Mouse (Mus musculus): ENCODE measurements at regions not wholly inside any gene's neighbourhood (a gene's known extent, or its start where the extent isn't known, plus 50 kb on each side); places are given as distances from the start of the nearest gene placed in this dataset.

DNA sequence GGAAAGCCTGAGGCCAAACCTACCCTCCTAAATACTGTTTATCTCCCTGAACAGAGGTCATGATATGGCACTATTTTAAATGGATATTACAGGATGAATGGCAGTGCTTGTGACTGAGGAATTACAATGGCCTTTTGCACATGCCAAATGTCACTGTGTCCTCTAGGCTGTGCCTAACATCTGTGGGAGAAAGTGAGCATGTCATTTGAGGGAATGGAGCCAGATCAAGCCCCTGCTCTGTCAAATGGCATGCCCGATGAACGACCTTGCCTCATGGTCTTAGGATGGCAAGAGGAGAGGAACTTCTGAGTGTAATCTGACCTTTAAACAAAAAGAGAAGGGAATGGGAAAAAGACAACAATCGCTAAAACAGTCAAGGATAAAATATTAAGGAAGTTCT, 827.0 kb downstream of the Gsdmc2 start:
- Histone ChIP-seq H3K27me3 (ENCODE audit: control insufficient read depth, insufficient read depth, low read length) (no peaks in the 10 kb centered on the region), H3K27ac (ENCODE audit: control insufficient read depth, insufficient read depth, low read length) (no peak overlapping the region), H3K4me3 (ENCODE audit: control insufficient read depth, insufficient read depth, low read length) (no peak overlapping the region), H3K4me1 (replicated peaks; ENCODE audit: control insufficient read depth, insufficient read depth, low read length) (no peaks in the 10 kb centered on the region), H3K36me3 (ENCODE audit: control insufficient read depth, insufficient read depth, low read length) (no peaks in the 10 kb centered on the region)
- no peak for DNase-seq
- 88% methylated on average over 3 of the region's 3 CpGs for WGBS
- TF ChIP-seq CTCF (IDR thresholded peaks at IDR 0.05; ENCODE audit: borderline replicate concordance, control insufficient read depth, extremely low read depth, insufficient read depth, low read length, poor library complexity), result no peak
- TF ChIP-seq POLR2A (IDR thresholded peaks at IDR 0.05; ENCODE audit: control insufficient read depth, extremely low read depth, insufficient read depth, low read length, poor library complexity), result no peak

DNA sequence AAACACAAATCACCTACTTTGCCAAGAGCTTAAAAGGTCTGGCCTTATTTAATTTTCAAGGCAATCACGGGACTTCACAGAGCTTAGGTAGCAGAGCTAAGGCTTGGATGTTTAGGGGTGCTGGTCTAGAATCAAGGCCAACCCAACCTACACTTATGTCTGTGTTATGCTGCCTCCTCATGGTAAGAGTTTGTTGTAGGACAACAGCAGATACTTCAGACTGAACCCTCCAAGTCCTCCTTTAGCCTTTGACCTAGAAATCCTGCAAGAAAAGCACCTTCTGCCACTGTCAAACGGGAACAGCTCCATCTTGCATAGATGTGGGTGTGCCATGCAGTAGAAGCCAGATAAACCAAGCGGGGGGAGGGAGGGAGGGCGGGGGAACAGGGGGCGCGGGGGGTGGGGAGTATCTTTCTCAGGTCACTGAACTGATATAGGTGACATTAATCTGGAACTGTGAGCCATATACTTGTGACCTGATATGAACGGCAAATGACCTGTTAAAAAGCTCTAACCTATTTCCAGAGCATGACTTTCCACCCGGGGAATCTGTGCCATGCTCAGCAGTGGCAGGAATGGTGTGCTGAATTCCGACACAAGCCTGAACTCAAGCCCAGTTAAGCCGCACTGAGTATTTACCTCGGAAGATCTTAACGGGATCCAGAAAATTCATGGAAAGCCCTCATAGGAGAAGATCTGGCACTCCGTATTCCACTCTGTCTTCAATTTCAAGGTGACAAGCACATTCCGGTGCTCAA, 838.3 kb downstream of the Gsdmc2 start:
- 90% methylated on average over 14 of the region's 14 CpGs for WGBS
- H3K27me3 ChIP-seq (ENCODE audit: control insufficient read depth, insufficient read depth, low read length), result no peaks in the 10 kb centered on the region
- DNase-seq, result no peak
- no peak overlapping the region for H3K4me3 ChIP-seq (ENCODE audit: control insufficient read depth, insufficient read depth, low read length)
- no peak for TF ChIP-seq CTCF (IDR thresholded peaks at IDR 0.05; ENCODE audit: borderline replicate concordance, control insufficient read depth, extremely low read depth, insufficient read depth, low read length, poor library complexity)
- no peak for TF ChIP-seq POLR2A (IDR thresholded peaks at IDR 0.05; ENCODE audit: control insufficient read depth, extremely low read depth, insufficient read depth, low read length, poor library complexity)
- H3K27ac ChIP-seq (ENCODE audit: control insufficient read depth, insufficient read depth, low read length), result no peak overlapping the region
- H3K4me1 ChIP-seq (replicated peaks; ENCODE audit: control insufficient read depth, insufficient read depth, low read length), result no peaks in the 10 kb centered on the region
- no peaks in the 10 kb centered on the region for H3K36me3 ChIP-seq (ENCODE audit: control insufficient read depth, insufficient read depth, low read length)

- Histone ChIP-seq H3K27me3 (ENCODE audit: control insufficient read depth, insufficient read depth, low read length) (no peaks in the 10 kb centered on the region), H3K27ac (ENCODE audit: control insufficient read depth, insufficient read depth, low read length) (no peak overlapping the region), H3K36me3 (ENCODE audit: control insufficient read depth, insufficient read depth, low read length) (no peaks in the 10 kb centered on the region), H3K4me1 (replicated peaks; ENCODE audit: control insufficient read depth, insufficient read depth, low read length) (no peaks in the 10 kb centered on the region), H3K4me3 (ENCODE audit: control insufficient read depth, insufficient read depth, low read length) (no peak overlapping the region)
- 97% methylated on average over 2 of the region's 2 CpGs for WGBS
- TF ChIP-seq CTCF (IDR thresholded peaks at IDR 0.05; ENCODE audit: borderline replicate concordance, control insufficient read depth, extremely low read depth, insufficient read depth, low read length, poor library complexity), result no peak
- TF ChIP-seq POLR2A (IDR thresholded peaks at IDR 0.05; ENCODE audit: control insufficient read depth, extremely low read depth, insufficient read depth, low read length, poor library complexity), result no peak
- no peak for DNase-seq
Observed at GRCm38 (mm10) chr15:62994691-62995090, 850.3 kb downstream of the Gsdmc2 start.

DNA sequence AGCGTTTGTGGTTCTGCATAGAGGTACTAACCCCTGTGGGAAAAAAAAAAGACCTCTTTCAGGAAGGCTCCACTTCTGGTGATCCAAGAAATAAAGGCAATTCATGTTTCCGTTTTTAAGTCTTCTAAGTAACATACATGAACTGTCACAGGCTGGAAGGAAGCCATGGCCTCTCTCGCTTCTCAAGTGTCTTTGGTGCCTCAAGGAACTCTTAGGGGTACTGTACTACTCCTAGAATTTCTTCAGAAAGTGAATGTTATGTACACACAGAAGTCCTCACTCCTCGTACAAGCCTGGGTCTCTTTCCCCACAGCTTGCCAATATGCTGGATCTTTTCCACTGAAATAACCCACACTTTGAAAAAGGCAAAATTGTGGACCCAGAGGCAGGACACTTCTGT, 858.1 kb downstream of the Gsdmc2 start:
- H3K4me3 ChIP-seq (ENCODE audit: control insufficient read depth, insufficient read depth, low read length), result no peak overlapping the region
- no peaks in the 10 kb centered on the region for H3K27me3 ChIP-seq (ENCODE audit: control insufficient read depth, insufficient read depth, low read length)
- H3K4me1 ChIP-seq (replicated peaks; ENCODE audit: control insufficient read depth, insufficient read depth, low read length), result no peaks in the 10 kb centered on the region
- H3K27ac ChIP-seq (ENCODE audit: control insufficient read depth, insufficient read depth, low read length), result no peak overlapping the region
- TF ChIP-seq CTCF (IDR thresholded peaks at IDR 0.05; ENCODE audit: borderline replicate concordance, control insufficient read depth, extremely low read depth, insufficient read depth, low read length, poor library complexity) (no peak), POLR2A (IDR thresholded peaks at IDR 0.05; ENCODE audit: control insufficient read depth, extremely low read depth, insufficient read depth, low read length, poor library complexity) (no peak)
- 61% methylated on average over 4 of the region's 4 CpGs for WGBS
- DNase-seq, result no peak
- no peaks in the 10 kb centered on the region for H3K36me3 ChIP-seq (ENCODE audit: control insufficient read depth, insufficient read depth, low read length)

DNA sequence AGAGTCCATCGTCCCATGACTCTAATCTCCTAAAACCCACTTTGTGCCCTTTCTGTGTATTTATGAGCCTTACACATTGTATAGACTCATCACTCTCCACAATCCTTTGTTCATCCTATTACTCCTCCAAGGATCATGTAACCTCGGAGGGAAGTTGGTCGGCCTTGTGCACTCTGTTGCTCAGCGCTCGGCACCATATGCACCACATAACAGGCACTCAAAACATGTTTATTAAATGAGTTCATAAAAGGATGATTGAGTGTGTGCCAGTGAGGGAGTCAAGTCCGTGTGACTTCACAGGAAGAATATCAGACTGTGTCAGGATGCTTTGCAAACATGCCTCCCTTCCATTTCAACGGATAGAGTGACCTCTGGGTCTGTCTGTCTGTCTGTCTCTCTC, 858.8 kb downstream of the Gsdmc2 start:
- Histone ChIP-seq H3K36me3 (ENCODE audit: control insufficient read depth, insufficient read depth, low read length) (no peaks in the 10 kb centered on the region), H3K4me1 (replicated peaks; ENCODE audit: control insufficient read depth, insufficient read depth, low read length) (no peaks in the 10 kb centered on the region), H3K4me3 (ENCODE audit: control insufficient read depth, insufficient read depth, low read length) (no peak overlapping the region), H3K27ac (ENCODE audit: control insufficient read depth, insufficient read depth, low read length) (no peak overlapping the region), H3K27me3 (ENCODE audit: control insufficient read depth, insufficient read depth, low read length) (no peaks in the 10 kb centered on the region)
- 92% methylated on average over 7 of the region's 7 CpGs for WGBS
- no peak for TF ChIP-seq CTCF (IDR thresholded peaks at IDR 0.05; ENCODE audit: borderline replicate concordance, control insufficient read depth, extremely low read depth, insufficient read depth, low read length, poor library complexity)
- no peak for TF ChIP-seq POLR2A (IDR thresholded peaks at IDR 0.05; ENCODE audit: control insufficient read depth, extremely low read depth, insufficient read depth, low read length, poor library complexity)
- DNase-seq, result no peak

- no peak for DNase-seq
- H3K4me3 ChIP-seq (ENCODE audit: control insufficient read depth, insufficient read depth, low read length), result no peak overlapping the region
- no peaks in the 10 kb centered on the region for H3K27me3 ChIP-seq (ENCODE audit: control insufficient read depth, insufficient read depth, low read length)
- no peak for TF ChIP-seq CTCF (IDR thresholded peaks at IDR 0.05; ENCODE audit: borderline replicate concordance, control insufficient read depth, extremely low read depth, insufficient read depth, low read length, poor library complexity)
- no peak for TF ChIP-seq POLR2A (IDR thresholded peaks at IDR 0.05; ENCODE audit: control insufficient read depth, extremely low read depth, insufficient read depth, low read length, poor library complexity)
- H3K4me1 ChIP-seq (replicated peaks; ENCODE audit: control insufficient read depth, insufficient read depth, low read length), result no peaks in the 10 kb centered on the region
- WGBS, result 57% methylated on average over 2 of the region's 2 CpGs
- no peaks in the 10 kb centered on the region for H3K36me3 ChIP-seq (ENCODE audit: control insufficient read depth, insufficient read depth, low read length)
- no peak overlapping the region for H3K27ac ChIP-seq (ENCODE audit: control insufficient read depth, insufficient read depth, low read length)
Observed at GRCm38 (mm10) chr15:62970566-62970965, 874.4 kb downstream of the Gsdmc2 start.

DNA sequence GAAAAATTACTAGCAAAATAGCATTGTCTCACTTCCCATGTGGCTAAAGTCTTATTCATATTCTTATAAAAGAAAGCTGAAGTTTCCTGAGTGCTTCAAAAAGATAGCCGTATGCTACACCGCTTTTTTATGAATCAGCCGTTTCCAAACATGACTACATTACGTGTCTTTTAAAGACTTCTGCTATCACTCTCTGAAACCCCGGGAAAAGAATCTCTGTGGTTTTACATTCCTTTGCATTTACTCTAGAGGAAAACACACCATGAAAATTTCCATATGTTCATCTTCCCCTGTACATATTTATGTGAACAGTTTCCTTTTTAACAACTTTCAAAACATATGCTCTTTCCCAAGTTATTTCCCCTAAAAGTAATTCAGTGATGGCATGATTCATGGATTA, 882.3 kb downstream of the Gsdmc2 start:
- DNase-seq, result no peak
- TF ChIP-seq POLR2A (IDR thresholded peaks at IDR 0.05; ENCODE audit: control insufficient read depth, extremely low read depth, insufficient read depth, low read length, poor library complexity), result no peak
- no peak for TF ChIP-seq CTCF (IDR thresholded peaks at IDR 0.05; ENCODE audit: borderline replicate concordance, control insufficient read depth, extremely low read depth, insufficient read depth, low read length, poor library complexity)
- WGBS, result 88% methylated on average over 5 of the region's 5 CpGs
- Histone ChIP-seq H3K27ac (ENCODE audit: control insufficient read depth, insufficient read depth, low read length) (no peak overlapping the region), H3K4me1 (replicated peaks; ENCODE audit: control insufficient read depth, insufficient read depth, low read length) (no peaks in the 10 kb centered on the region), H3K4me3 (ENCODE audit: control insufficient read depth, insufficient read depth, low read length) (no peak overlapping the region), H3K27me3 (ENCODE audit: control insufficient read depth, insufficient read depth, low read length) (no peaks in the 10 kb centered on the region), H3K36me3 (ENCODE audit: control insufficient read depth, insufficient read depth, low read length) (no peaks in the 10 kb centered on the region)
